Mouse (Mus musculus): ENCODE data around the gene Tarbp1. TPM values are rescaled to one million over a fixed set of nuclear protein-coding genes. Genes with fewer than 3 reads are reported as not detected.
A peak's percentile ranks its signal among the peaks of the same experiment; 100 is the strongest.

Tarbp1 gene
- polyA plus RNA-seq, 1 experiment: 0.34 TPM

DNA sequence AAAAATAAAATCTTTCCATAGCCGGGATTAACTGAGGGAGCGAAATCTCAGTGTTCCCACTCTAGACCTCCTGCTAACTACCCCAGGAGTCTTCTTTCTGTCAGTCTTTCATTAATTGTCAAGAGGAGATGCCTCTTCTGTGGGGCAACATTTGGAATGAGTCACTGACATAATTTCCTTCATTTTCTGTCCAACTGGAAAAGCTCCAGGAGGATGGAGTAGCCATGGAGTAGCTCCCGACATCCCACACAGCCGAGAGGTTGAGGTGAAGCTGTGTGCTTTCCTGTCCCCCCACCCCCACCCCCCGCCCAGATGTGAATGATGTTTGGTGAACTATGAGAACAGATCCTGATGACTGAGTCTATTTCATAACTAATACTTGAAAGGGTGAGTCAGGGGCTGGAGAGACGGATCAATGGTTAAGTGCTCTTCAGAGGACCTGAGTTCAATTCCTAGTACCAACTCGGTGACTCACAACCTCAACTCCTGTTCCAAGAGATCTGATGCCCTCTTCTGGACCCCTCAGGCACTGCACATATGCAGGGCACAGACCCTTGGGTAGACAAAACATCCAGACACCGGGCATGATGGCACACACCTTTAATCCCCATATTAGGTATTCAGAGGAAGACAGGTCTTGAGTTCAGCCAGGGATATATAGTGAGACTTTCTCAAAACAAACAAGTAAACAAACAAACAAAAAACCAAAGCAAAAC is 34.2 kb upstream of the Tarbp1 start:
- H3K9me3 ChIP-seq: peaks cover 22% of the 10 kb centered on the region
- no peak overlapping the region for H3K4me3 ChIP-seq (replicated peaks)
- H3K36me3 ChIP-seq (replicated peaks; ENCODE audit: low read length): no peaks in the 10 kb centered on the region
- H3K27me3 ChIP-seq (replicated peaks): peaks cover 2% of the 10 kb centered on the region
- H3K4me1 ChIP-seq: peaks cover 7% of the 10 kb centered on the region; the same call in 1 of the 2 replicates
- TF ChIP-seq GATA1 (IDR thresholded peaks at IDR 0.05; ENCODE audit: borderline replicate concordance, low read length): no peak
- no peak for TF ChIP-seq FLI1 (IDR thresholded peaks at IDR 0.05; ENCODE audit: low read length)

DNA sequence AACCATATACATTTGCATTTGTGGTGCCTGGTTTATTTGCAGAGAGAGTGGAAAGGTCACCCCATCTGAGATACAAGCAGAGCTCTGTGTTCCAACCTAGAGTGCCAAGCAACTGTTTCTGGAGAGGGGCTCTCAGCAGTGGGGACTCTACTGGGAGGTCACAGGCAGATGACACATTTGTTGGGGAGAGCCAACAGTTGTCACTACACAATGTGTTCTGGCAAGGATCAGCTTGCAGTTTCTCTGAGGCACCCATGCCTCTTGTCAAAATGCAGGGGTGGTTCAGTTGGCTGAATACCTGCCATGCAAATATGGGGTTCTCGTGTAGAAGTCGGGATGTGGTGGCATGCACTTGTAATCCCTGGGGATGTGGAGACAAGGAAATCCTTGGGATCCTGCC is 33.4 kb upstream of the Tarbp1 start:
- peaks cover 4% of the 10 kb centered on the region; the same call in 1 of the 2 replicates for H3K4me1 ChIP-seq
- H3K36me3 ChIP-seq (replicated peaks; ENCODE audit: low read length): no peaks in the 10 kb centered on the region
- TF ChIP-seq FLI1 (IDR thresholded peaks at IDR 0.05; ENCODE audit: low read length) (no peak), GATA1 (IDR thresholded peaks at IDR 0.05; ENCODE audit: borderline replicate concordance, low read length) (no peak)
- peaks cover 22% of the 10 kb centered on the region for H3K9me3 ChIP-seq
- peaks cover 7% of the 10 kb centered on the region for H3K27me3 ChIP-seq (replicated peaks)
- no peak overlapping the region for H3K4me3 ChIP-seq (replicated peaks)

DNA sequence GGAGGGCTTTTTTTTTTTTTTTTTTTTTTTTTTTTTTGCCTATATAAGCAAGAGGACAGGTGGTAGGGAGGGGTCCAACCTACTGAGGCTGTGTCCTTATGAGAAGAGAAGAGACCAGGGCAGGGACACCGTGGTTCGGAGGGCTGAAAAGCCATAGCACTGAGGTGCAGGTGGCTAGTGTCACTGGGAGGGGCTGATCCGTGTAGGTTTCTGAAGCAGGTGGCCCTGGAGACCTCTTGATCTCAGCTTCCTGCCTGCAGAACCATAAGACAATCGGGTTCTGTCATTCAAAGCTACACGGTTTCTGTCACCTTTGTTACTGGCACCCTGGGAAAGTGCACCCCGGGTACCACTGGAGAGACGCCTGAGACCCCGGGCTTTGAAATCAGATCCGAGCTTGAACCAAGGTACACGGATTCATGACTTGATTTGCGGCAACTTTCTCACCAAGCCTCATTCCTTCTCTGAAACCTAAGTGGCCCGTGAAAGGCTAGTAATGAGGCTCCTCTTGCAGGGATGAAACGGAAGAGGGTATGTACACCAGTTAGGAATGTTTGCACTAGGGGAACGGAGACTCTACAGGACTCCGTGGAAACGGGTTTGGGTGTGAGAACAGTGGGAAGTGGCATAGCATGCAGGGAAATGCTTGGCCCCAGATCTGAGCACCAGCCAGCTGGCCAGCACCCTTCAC is 29.8 kb upstream of the Tarbp1 start:
- Histone ChIP-seq H3K9me3 (peaks cover 15% of the 10 kb centered on the region), H3K36me3 (replicated peaks; ENCODE audit: low read length) (no peaks in the 10 kb centered on the region), H3K27me3 (replicated peaks) (peaks cover 7% of the 10 kb centered on the region), H3K4me1 (peaks cover 29% of the 10 kb centered on the region), H3K4me3 (replicated peaks) (no peak overlapping the region)
- TF ChIP-seq GATA1 (IDR thresholded peaks at IDR 0.05; ENCODE audit: borderline replicate concordance, low read length): no peak
- TF ChIP-seq FLI1 (IDR thresholded peaks at IDR 0.05; ENCODE audit: low read length): no peak

DNA sequence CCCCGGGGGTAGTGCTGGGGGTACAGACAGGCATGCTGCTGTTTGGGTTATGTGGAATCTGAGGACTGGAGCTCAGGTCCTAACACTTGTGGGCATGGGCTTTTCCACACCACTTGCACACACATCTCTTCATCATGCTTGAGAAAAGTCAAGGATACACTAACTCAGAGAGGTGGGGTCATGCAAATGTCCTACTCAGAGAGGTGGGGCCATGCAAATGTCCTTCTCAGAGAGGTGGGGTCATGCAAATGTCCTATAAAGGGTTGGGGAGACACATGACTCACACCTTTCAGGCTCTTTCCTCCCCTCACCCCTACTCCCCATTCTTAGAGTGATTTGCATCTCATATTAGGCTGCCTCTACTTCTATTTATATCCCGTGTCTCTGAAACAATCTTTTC is 27.9 kb upstream of the Tarbp1 start:
- H3K36me3 ChIP-seq (replicated peaks; ENCODE audit: low read length): no peaks in the 10 kb centered on the region
- TF ChIP-seq FLI1 (IDR thresholded peaks at IDR 0.05; ENCODE audit: low read length): no peak
- TF ChIP-seq GATA1 (IDR thresholded peaks at IDR 0.05; ENCODE audit: borderline replicate concordance, low read length): no peak
- H3K9me3 ChIP-seq: peaks cover 15% of the 10 kb centered on the region
- H3K4me1 ChIP-seq: peaks cover 48% of the 10 kb centered on the region
- H3K27me3 ChIP-seq (replicated peaks): peaks cover 7% of the 10 kb centered on the region
- H3K4me3 ChIP-seq (replicated peaks): no peak overlapping the region

DNA sequence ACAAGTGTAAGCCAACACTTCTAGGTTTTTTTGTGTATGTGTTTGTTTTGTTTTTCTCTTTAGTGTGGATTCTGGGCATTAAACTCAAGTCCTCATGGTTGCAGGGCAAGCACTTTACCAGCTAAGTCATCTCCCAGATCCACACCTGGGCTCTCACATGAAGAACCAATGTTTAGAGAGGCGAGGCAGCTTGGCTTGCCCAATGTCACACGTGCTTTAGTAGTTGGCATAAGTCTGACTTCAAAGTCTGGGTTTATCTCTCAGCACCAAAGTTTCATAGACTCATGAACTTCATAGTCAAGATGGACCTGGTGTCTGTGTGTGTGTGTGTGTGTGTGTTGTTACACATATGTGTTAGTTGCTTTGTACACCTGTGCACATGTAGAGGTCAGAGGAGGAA is 24.5 kb upstream of the Tarbp1 start:
- peaks cover 5% of the 10 kb centered on the region for H3K27me3 ChIP-seq (replicated peaks)
- peaks cover 80% of the 10 kb centered on the region for H3K4me1 ChIP-seq
- H3K36me3 ChIP-seq (replicated peaks; ENCODE audit: low read length): no peaks in the 10 kb centered on the region
- H3K9me3 ChIP-seq: no peaks in the 10 kb centered on the region
- H3K4me3 ChIP-seq (replicated peaks): no peak overlapping the region
- no peak for TF ChIP-seq FLI1 (IDR thresholded peaks at IDR 0.05; ENCODE audit: low read length)
- TF ChIP-seq GATA1 (IDR thresholded peaks at IDR 0.05; ENCODE audit: borderline replicate concordance, low read length): no peak

DNA sequence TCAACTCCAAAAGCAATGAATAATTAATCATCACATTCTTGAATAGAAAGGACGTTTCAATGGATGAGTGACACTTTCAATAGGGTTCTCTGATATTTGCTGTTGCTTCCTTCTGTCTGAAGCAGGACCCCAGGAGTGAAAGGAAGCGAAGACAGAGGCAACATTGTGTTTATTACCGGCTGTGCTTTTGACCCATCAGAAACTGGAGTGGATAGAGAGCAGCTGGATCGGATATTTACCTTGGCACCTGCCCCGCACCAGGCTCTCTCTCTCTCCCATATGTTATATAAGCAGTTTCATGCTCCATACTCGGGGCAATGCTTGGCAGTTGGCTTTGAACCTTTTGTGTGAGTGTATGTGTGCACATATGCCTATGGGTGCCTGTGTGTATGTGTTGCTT is 23.6 kb upstream of the Tarbp1 start:
- no peaks in the 10 kb centered on the region for H3K9me3 ChIP-seq
- H3K36me3 ChIP-seq (replicated peaks; ENCODE audit: low read length): no peaks in the 10 kb centered on the region
- no peak for TF ChIP-seq GATA1 (IDR thresholded peaks at IDR 0.05; ENCODE audit: borderline replicate concordance, low read length)
- no peak for TF ChIP-seq FLI1 (IDR thresholded peaks at IDR 0.05; ENCODE audit: low read length)
- no peaks in the 10 kb centered on the region for H3K27me3 ChIP-seq (replicated peaks)
- H3K4me3 ChIP-seq (replicated peaks): no peak overlapping the region
- peaks cover 80% of the 10 kb centered on the region for H3K4me1 ChIP-seq

DNA sequence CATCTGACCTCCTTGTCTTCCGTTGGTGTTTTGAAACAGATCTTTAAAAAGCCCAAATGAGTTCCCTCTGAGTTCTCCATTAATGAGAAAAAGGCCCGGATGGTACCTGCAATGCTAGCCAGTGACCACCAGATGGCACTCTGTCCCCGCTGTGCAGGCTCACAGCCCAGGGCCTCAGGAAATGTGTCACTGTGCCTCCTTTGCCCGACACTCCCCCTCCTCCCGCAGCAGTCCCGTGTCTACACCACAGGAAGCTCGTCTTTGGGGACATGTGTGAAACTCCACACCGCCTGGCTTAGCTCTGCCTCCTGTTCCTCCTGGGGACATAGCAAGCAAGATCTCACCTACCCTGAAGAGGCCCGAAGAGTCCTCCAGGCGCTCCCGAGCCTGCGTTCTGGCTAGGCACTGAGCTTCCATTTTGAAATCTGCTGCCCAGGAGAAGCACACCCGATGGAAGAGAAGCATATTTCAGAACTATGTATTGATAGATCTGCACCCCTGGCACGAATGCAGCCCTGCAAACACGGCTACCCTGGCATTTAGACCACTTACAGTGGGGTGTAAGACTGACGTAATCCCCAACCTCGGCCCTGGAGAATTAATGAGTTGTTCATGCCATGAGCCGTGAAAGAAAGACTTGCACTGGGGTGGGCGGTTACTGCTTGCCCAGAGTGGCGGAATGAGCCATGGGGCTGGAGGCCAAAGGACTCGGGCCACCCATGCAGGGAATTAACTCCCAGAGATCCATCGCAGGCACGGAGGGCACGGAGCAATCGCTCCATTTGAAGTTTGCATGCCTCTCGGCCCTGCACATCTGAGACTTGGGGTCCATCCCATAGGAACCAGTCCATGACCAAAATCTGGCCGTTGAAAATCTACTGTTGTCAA is 22.9 kb upstream of the Tarbp1 start:
- Histone ChIP-seq H3K9me3 (no peaks in the 10 kb centered on the region), H3K4me1 (peaks cover 79% of the 10 kb centered on the region), H3K4me3 (replicated peaks) (peak overlapping the region; percentile 90), H3K36me3 (replicated peaks; ENCODE audit: low read length) (no peaks in the 10 kb centered on the region), H3K27me3 (replicated peaks) (no peaks in the 10 kb centered on the region)
- TF ChIP-seq FLI1 (IDR thresholded peaks at IDR 0.05; ENCODE audit: low read length) (peak; percentile 39; the same call in 1 of the 2 replicates), GATA1 (IDR thresholded peaks at IDR 0.05; ENCODE audit: borderline replicate concordance, low read length) (no peak)

DNA sequence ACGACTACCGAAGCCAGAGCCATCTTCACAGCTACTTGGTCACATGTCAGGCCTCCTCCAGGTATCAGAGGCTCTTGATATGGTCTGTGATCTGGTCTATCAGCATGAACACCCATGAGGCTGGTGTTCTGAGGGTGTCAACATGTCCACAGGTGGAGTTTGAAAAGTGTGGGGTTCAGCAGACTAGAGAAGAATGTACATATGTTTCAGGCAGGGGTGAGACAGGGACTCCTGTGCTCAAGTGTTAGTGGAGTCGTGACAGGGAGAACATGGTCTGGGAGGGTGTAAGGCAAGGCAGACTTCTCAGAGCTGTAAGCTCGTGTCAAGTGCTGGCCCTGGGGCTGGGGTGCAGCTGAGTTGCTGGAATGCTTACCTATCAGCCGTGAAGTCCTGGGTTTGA is 22.1 kb upstream of the Tarbp1 start:
- no peaks in the 10 kb centered on the region for H3K36me3 ChIP-seq (replicated peaks; ENCODE audit: low read length)
- peaks cover 73% of the 10 kb centered on the region for H3K4me1 ChIP-seq
- no peak for TF ChIP-seq FLI1 (IDR thresholded peaks at IDR 0.05; ENCODE audit: low read length)
- TF ChIP-seq GATA1 (IDR thresholded peaks at IDR 0.05; ENCODE audit: borderline replicate concordance, low read length): no peak
- H3K9me3 ChIP-seq: no peaks in the 10 kb centered on the region
- H3K27me3 ChIP-seq (replicated peaks): no peaks in the 10 kb centered on the region
- H3K4me3 ChIP-seq (replicated peaks): peak overlapping the region; percentile 33

DNA sequence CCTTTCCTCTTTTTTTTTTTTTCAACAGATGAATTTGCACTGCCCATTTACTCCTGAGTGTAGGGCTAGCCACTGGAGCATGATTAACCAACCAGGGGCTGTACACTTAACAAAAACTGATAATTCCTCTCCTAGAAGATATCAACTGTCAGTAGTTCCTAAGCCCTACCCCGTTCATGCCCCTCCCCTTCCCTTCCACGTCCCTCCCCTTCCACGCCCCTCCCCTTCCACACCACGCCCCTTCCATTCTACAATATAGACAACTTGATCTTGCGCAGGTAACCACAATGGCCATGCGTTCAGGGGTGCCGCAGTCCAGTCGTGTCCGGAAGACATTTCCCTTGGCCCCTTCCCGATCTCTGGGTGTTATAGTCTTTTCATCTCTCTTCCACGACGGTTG is 20.6 kb upstream of the Tarbp1 start:
- peaks cover 77% of the 10 kb centered on the region for H3K4me1 ChIP-seq
- TF ChIP-seq GATA1 (IDR thresholded peaks at IDR 0.05; ENCODE audit: borderline replicate concordance, low read length) (no peak), FLI1 (IDR thresholded peaks at IDR 0.05; ENCODE audit: low read length) (no peak)
- no peak overlapping the region for H3K4me3 ChIP-seq (replicated peaks)
- H3K9me3 ChIP-seq: no peaks in the 10 kb centered on the region
- no peaks in the 10 kb centered on the region for H3K36me3 ChIP-seq (replicated peaks; ENCODE audit: low read length)
- H3K27me3 ChIP-seq (replicated peaks): no peaks in the 10 kb centered on the region
